Mouse (Mus musculus): ENCODE measurements at regions not wholly inside any gene's neighbourhood (a gene's known extent, or its start where the extent isn't known, plus 50 kb on each side); places are given as distances from the start of the nearest gene placed in this dataset.
A peak's percentile ranks its signal among the peaks of the same experiment; 100 is the strongest.

GRCm38 (mm10) chr8:26895867-26896266 is 81.3 kb upstream of the Zfp703 start:
- no peak for DNase-seq (ENCODE audit: low read depth, low spot score)
- no peaks in the 10 kb centered on the region for H3K27me3 ChIP-seq (ENCODE audit: control insufficient read depth, insufficient read depth, low read length, poor library complexity, severe bottlenecking)
- no peaks in the 10 kb centered on the region for H3K36me3 ChIP-seq (ENCODE audit: control insufficient read depth, insufficient read depth, low read length, poor library complexity, severe bottlenecking)

- Histone ChIP-seq H3K27me3 (ENCODE audit: control insufficient read depth, insufficient read depth, low read length, poor library complexity, severe bottlenecking) (no peaks in the 10 kb centered on the region), H3K36me3 (ENCODE audit: control insufficient read depth, insufficient read depth, low read length, poor library complexity, severe bottlenecking) (no peaks in the 10 kb centered on the region)
- no peak for DNase-seq (ENCODE audit: low read depth, low spot score)
Measured at GRCm38 (mm10) chr8:26903289-26903688, 73.8 kb upstream of the Zfp703 start.

GRCm38 (mm10) chr8:26906257-26906656 is 70.9 kb upstream of the Zfp703 start:
- no peaks in the 10 kb centered on the region for H3K27me3 ChIP-seq (ENCODE audit: control insufficient read depth, insufficient read depth, low read length, poor library complexity, severe bottlenecking)
- H3K36me3 ChIP-seq (ENCODE audit: control insufficient read depth, insufficient read depth, low read length, poor library complexity, severe bottlenecking): no peaks in the 10 kb centered on the region
- DNase-seq (ENCODE audit: low read depth, low spot score): no peak

GRCm38 (mm10) chr8:26907347-26908170 is 69.6 kb upstream of the Zfp703 start:
- no peaks in the 10 kb centered on the region; the same call in 1 of the 2 replicates for H3K27me3 ChIP-seq (ENCODE audit: control insufficient read depth, insufficient read depth, low read length, poor library complexity, severe bottlenecking)

GRCm38 (mm10) chr8:26910186-26910585 is 66.9 kb upstream of the Zfp703 start:
- no peak for DNase-seq (ENCODE audit: low read depth, low spot score)
- no peaks in the 10 kb centered on the region for H3K36me3 ChIP-seq (ENCODE audit: control insufficient read depth, insufficient read depth, low read length, poor library complexity, severe bottlenecking)

More at GRCm38 (mm10) chr8:26907347-26908170, 69.6 kb upstream of the Zfp703 start:
- DNase-seq (ENCODE audit: low read depth, low spot score): peak; percentile 9
- H3K36me3 ChIP-seq (ENCODE audit: control insufficient read depth, insufficient read depth, low read length, poor library complexity, severe bottlenecking): no peaks in the 10 kb centered on the region

GRCm38 (mm10) chr8:26913562-26914529 is 63.3 kb upstream of the Zfp703 start:
- no peak for DNase-seq (ENCODE audit: low read depth, low spot score)
- no peaks in the 10 kb centered on the region for H3K36me3 ChIP-seq (ENCODE audit: control insufficient read depth, insufficient read depth, low read length, poor library complexity, severe bottlenecking)
- no peaks in the 10 kb centered on the region; the same call in 1 of the 2 replicates for H3K27me3 ChIP-seq (ENCODE audit: control insufficient read depth, insufficient read depth, low read length, poor library complexity, severe bottlenecking)

More at GRCm38 (mm10) chr8:26910186-26910585, 66.9 kb upstream of the Zfp703 start:
- H3K27me3 ChIP-seq (ENCODE audit: control insufficient read depth, insufficient read depth, low read length, poor library complexity, severe bottlenecking): no peaks in the 10 kb centered on the region; the same call in 1 of the 2 replicates

GRCm38 (mm10) chr8:26915731-26916130 is 61.4 kb upstream of the Zfp703 start:
- Histone ChIP-seq H3K27me3 (ENCODE audit: control insufficient read depth, insufficient read depth, low read length, poor library complexity, severe bottlenecking) (no peaks in the 10 kb centered on the region; the same call in 1 of the 2 replicates), H3K36me3 (ENCODE audit: control insufficient read depth, insufficient read depth, low read length, poor library complexity, severe bottlenecking) (no peaks in the 10 kb centered on the region)
- DNase-seq (ENCODE audit: low read depth, low spot score): no peak

GRCm38 (mm10) chr8:26921531-26922177 is 55.5 kb upstream of the Zfp703 start:
- Histone ChIP-seq H3K27me3 (ENCODE audit: control insufficient read depth, insufficient read depth, low read length, poor library complexity, severe bottlenecking) (no peaks in the 10 kb centered on the region), H3K36me3 (ENCODE audit: control insufficient read depth, insufficient read depth, low read length, poor library complexity, severe bottlenecking) (no peaks in the 10 kb centered on the region)
- no peak for DNase-seq (ENCODE audit: low read depth, low spot score)

- H3K36me3 ChIP-seq (ENCODE audit: control insufficient read depth, insufficient read depth, low read length, poor library complexity, severe bottlenecking): no peaks in the 10 kb centered on the region
- no peak for DNase-seq (ENCODE audit: low read depth, low spot score)
- no peaks in the 10 kb centered on the region for H3K27me3 ChIP-seq (ENCODE audit: control insufficient read depth, insufficient read depth, low read length, poor library complexity, severe bottlenecking)
Measured at GRCm38 (mm10) chr8:26922178-26922540, 55.0 kb upstream of the Zfp703 start.

GRCm38 (mm10) chr8:26923166-26923565 is 54.0 kb upstream of the Zfp703 start:
- Histone ChIP-seq H3K27me3 (ENCODE audit: control insufficient read depth, insufficient read depth, low read length, poor library complexity, severe bottlenecking) (no peaks in the 10 kb centered on the region), H3K36me3 (ENCODE audit: control insufficient read depth, insufficient read depth, low read length, poor library complexity, severe bottlenecking) (no peaks in the 10 kb centered on the region)
- DNase-seq (ENCODE audit: low read depth, low spot score): no peak
